Mouse (Mus musculus) MEL (cell line): ENCODE results near the gene Tbxas1. TPM values are rescaled to one million over a fixed set of nuclear protein-coding genes. Genes with fewer than 3 reads are reported as not detected.

Source experiments
- DNase-seq: peaks from one replicate; pipeline ENCODE4 v3.0.0; 2011; ENCODE audit warnings: low read depth, low spot score
- H3K27ac ChIP-seq: 2 replicates; pipeline ENCODE4 v1.5.1; 2012; ENCODE audit warnings: low read depth, mild to moderate bottlenecking, control low read depth, low read length, moderate library complexity; ENCODE audit not compliant: control insufficient read depth
- H3K27me3 ChIP-seq, 2 experiments: fragments of 150-350 bp in 1 of 2; sonication (generic) in 1 of 2; 2 replicates each; pipeline ENCODE4 v1.6.1; 2012; ENCODE audit warnings: low read length in 2 of 2, mild to moderate bottlenecking in 2 of 2, improper control_type of control experiment in 1 of 2, moderate library complexity in 1 of 2; ENCODE audit not compliant: insufficient read depth in 2 of 2, control insufficient read depth in 1 of 2
- H3K36me3 ChIP-seq, 2 experiments: 2 replicates each; pipeline ENCODE4 v1.6.1; 2012 to 2014; ENCODE audit warnings: low read length in 2 of 2, improper control_type of control experiment in 1 of 2, inconsistent platforms in 1 of 2, mild to moderate bottlenecking in 1 of 2; ENCODE audit not compliant: insufficient read depth in 2 of 2, control insufficient read depth in 1 of 2
- H3K4me1 ChIP-seq, 2 experiments: fragments of 150-350 bp in 1 of 2; sonication (generic) in 1 of 2; 2 replicates each; pipeline ENCODE4 v1.6.1; 2012; ENCODE audit warnings: low read length in 2 of 2, improper control_type of control experiment in 1 of 2, mild to moderate bottlenecking in 1 of 2; ENCODE audit not compliant: insufficient read depth in 2 of 2, control insufficient read depth in 1 of 2
- H3K4me3 ChIP-seq, 2 experiments: fragments of 150-350 bp in 1 of 2; sonication (generic) in 1 of 2; 2 replicates each; pipeline ENCODE4 v1.5.1; 2012; ENCODE audit warnings: low read depth in 2 of 2, low read length in 2 of 2, mild to moderate bottlenecking in 2 of 2, moderate library complexity in 2 of 2, control low read depth in 1 of 2, improper control_type of control experiment in 1 of 2; ENCODE audit not compliant: control insufficient read depth in 1 of 2, insufficient read depth in 1 of 2
- H3K79me2 ChIP-seq: 2 replicates; pipeline ENCODE4 v1.6.1; 2012; ENCODE audit warnings: mild to moderate bottlenecking, low read length, moderate library complexity; ENCODE audit not compliant: control insufficient read depth, poor library complexity, insufficient read depth
- H3K9ac ChIP-seq: 2 replicates; pipeline ENCODE4 v1.6.1; 2012; ENCODE audit warnings: low read depth, mild to moderate bottlenecking, control low read depth, low read length, moderate library complexity; ENCODE audit not compliant: control insufficient read depth, poor library complexity, severe bottlenecking
- H3K9me3 ChIP-seq: fragments of 150-350 bp; sonication (generic); replicated peaks from 2 replicates; pipeline ENCODE4 v1.6.1; 2012; ENCODE audit warnings: mild to moderate bottlenecking, low read length, improper control_type of control experiment, moderate library complexity; ENCODE audit not compliant: insufficient read depth
- BHLHE40 ChIP-seq: IDR thresholded peaks from 2 replicates; pipeline ENCODE4 v1.6.1; 2012; ENCODE audit warnings: low read depth, mild to moderate bottlenecking, inconsistent platforms, low read length, improper control_type of control experiment, borderline replicate concordance
- CHD1 ChIP-seq: IDR thresholded peaks from 2 replicates; pipeline ENCODE4 v1.6.1; 2012; ENCODE audit warnings: low read depth, mild to moderate bottlenecking, inconsistent platforms, low read length, improper control_type of control experiment
- CTCF ChIP-seq, 3 experiments: IDR thresholded peaks in 2 of 3; conservative IDR thresholded peaks in 1 of 3; 2 replicates each; pipeline ENCODE4 v1.5.1; 2011 to 2012; ENCODE audit warnings: low read length in 3 of 3, low read depth in 2 of 3, mild to moderate bottlenecking in 2 of 3, improper control_type of control experiment in 1 of 3, inconsistent platforms in 1 of 3, mixed read lengths in 1 of 3, moderate library complexity in 1 of 3; ENCODE audit not compliant: control insufficient read depth in 1 of 3, insufficient read depth in 1 of 3, poor library complexity in 1 of 3, severe bottlenecking in 1 of 3
- E2F4 ChIP-seq: IDR thresholded peaks from 2 replicates; pipeline ENCODE4 v1.6.1; 2011; ENCODE audit warnings: low read depth, low read length, improper control_type of control experiment, borderline replicate concordance
- GATA1 ChIP-seq: IDR thresholded peaks from 2 replicates; pipeline ENCODE4 v1.6.1; 2011; ENCODE audit warnings: low read depth, low read length, improper control_type of control experiment
- JUND ChIP-seq: IDR thresholded peaks from 2 replicates; pipeline ENCODE4 v1.6.1; 2011; ENCODE audit warnings: low read depth, mild to moderate bottlenecking, improper control_type of control experiment, low read length
- MAFK ChIP-seq: IDR thresholded peaks from 2 replicates; pipeline ENCODE4 v1.6.1; 2011; ENCODE audit warnings: low read depth, mild to moderate bottlenecking, low read length, improper control_type of control experiment, borderline replicate concordance
- MEF2A ChIP-seq: IDR thresholded peaks from 2 replicates; pipeline ENCODE4 v1.6.1; 2014; ENCODE audit warnings: low read depth, mild to moderate bottlenecking, inconsistent platforms, low read length, improper control_type of control experiment; ENCODE audit not compliant: poor library complexity, insufficient replicate concordance, severe bottlenecking; ENCODE audit errors: extremely low read depth
- MYC ChIP-seq: IDR thresholded peaks from 2 replicates; pipeline ENCODE4 v1.6.1; 2011; ENCODE audit warnings: low read depth, mild to moderate bottlenecking, low read length, improper control_type of control experiment, moderate library complexity
- POLR2AphosphoS2 ChIP-seq: IDR thresholded peaks from 2 replicates; pipeline ENCODE4 v1.6.1; 2011; ENCODE audit warnings: low read length, improper control_type of control experiment
- SMC3 ChIP-seq: IDR thresholded peaks from 2 replicates; pipeline ENCODE4 v1.6.1; 2011; ENCODE audit warnings: low read depth, low read length, improper control_type of control experiment
- TAL1 ChIP-seq: IDR thresholded peaks from 2 replicates; pipeline ENCODE4 v1.6.1; 2012; ENCODE audit warnings: mild to moderate bottlenecking, inconsistent platforms, low read length, moderate library complexity, mixed read lengths
- TBP ChIP-seq: IDR thresholded peaks from 2 replicates; pipeline ENCODE4 v1.8.0; 2011; ENCODE audit warnings: low read depth, low read length, improper control_type of control experiment
- UBTF ChIP-seq: IDR thresholded peaks from 2 replicates; pipeline ENCODE4 v1.6.1; 2012; ENCODE audit warnings: low read depth, mild to moderate bottlenecking, inconsistent platforms, low read length, improper control_type of control experiment, moderate library complexity, borderline replicate concordance; ENCODE audit not compliant: insufficient read depth
- ZMIZ1 ChIP-seq: IDR thresholded peaks from 2 replicates; pipeline ENCODE4 v1.6.1; 2012; ENCODE audit warnings: low read depth, mild to moderate bottlenecking, inconsistent platforms, low read length, improper control_type of control experiment, moderate library complexity
- polyA plus RNA-seq, 2 experiments: library from polyadenylated mRNA; stranded (reverse) in 1 of 2; unstranded in 1 of 2; fragments of >175 nt in 1 of 2; fragments of >200 nt in 1 of 2; gene quantifications; 2 replicates each; pipeline versions ENCODE4 v1.2.1 to v1.2.4; 2012; ENCODE audit warnings: low replicate concordance in 2 of 2, low read depth in 1 of 2; ENCODE audit not compliant: insufficient read length in 2 of 2, insufficient read depth in 1 of 2, missing spikeins in 1 of 2
- total RNA-seq: library from RNA; depleted of rRNA; stranded (reverse); fragments of 300-350 nt; gene quantifications from 2 replicates; pipeline ENCODE4 v1.2.3, GENCODE M21; 2012

Tbxas1 gene
- total and polyA plus RNA-seq, 3 experiments: 0.54 to 2.7 TPM; not detected in 1

DNA sequence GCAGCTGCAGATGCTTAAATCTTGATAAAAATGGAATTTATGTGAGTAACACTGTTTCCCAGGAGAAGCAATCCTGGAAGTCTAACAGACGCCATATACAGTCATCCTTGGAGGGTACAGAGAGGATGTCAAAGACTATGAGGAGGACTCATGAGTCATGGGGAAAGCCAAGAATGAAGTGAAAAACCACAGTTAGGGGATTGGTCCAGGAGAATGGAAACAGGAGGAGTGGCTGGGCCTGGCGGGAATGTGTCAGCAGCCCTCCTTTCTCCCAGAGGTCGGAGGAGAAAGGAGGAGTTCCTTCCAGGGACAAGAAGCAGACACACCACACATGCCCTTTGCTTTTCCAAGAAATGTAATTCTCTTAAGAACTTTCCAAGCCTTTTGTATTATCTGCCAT lies 45.8 kb upstream of the Tbxas1 start:
- Histone ChIP-seq H3K27ac (no peak overlapping the region), H3K4me1 (peaks cover 43% of the 10 kb centered on the region in 2 experiments), H3K4me3 (no peak overlapping the region), H3K9me3 (no peaks in the 10 kb centered on the region), H3K9ac (no peak overlapping the region), H3K36me3 (peaks cover 0 to 62% of the 10 kb centered on the region in 2 experiments; a peak in 2 of 4 replicates), H3K27me3 (no peaks in the 10 kb centered on the region), H3K79me2 (no peaks in the 10 kb centered on the region)
- TF ChIP-seq TBP (no peak), ZMIZ1 (no peak), GATA1 (no peak), CTCF (IDR thresholded peaks at IDR 0.05 in 2 of 3, conservative IDR thresholded peaks at IDR 0.05 in 1 of 3; ENCODE audit: control insufficient read depth in 1 of 3, insufficient read depth in 1 of 3, low read depth in 2 of 3, low read length in 3 of 3, poor library complexity in 1 of 3, severe bottlenecking in 1 of 3) (no peak), JUND (no peak), MEF2A (no peak)
- no peak for DNase-seq

DNA sequence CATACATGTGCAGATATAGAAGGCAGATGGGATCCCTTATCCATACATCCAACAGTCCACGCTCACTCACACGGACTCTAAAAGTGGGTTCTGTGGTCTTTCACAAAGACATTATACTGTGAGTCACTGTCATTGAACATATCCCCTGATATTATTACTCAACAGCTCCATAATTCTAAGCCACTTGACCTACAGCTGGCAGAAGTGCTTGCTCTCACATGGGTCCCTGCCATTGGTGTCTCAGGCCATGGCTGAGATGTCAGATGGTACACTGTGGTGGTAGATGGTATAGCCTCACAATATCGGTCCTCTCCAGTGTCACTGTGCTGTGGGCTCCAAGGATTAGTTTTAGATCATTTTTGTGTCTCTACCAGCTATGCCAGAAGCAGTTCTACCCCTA lies 41.5 kb upstream of the Tbxas1 start:
- peaks cover 37 to 40% of the 10 kb centered on the region in 2 experiments for H3K4me1 ChIP-seq

DNA sequence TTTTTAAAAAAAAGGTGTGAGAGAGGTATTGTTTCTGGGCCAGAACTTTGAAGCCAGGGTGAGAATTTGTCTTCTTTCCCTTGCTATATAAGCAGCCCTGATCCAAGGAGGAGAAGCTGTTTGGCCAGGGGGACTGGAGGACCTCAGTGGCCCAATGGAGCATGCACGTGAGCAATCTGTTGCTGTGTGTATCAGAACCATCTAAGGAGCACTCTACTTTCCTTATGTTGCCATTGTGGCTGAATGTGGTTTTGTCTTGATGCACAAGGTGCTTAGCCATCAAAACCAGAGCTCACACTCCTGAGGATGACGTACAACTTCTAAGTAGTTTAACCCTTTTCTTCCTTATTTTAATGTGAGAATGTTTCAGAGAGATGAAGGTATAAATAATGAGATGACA lies 40.5 kb upstream of the Tbxas1 start:
- Histone ChIP-seq H3K4me3 (no peak overlapping the region), H3K4me1 (peaks cover 37 to 40% of the 10 kb centered on the region in 2 experiments), H3K36me3 (peaks cover 0 to 55% of the 10 kb centered on the region in 2 experiments; a peak in 2 of 4 replicates), H3K27ac (peak overlapping the region; percentile 31), H3K9ac (no peak overlapping the region), H3K9me3 (no peaks in the 10 kb centered on the region), H3K79me2 (no peaks in the 10 kb centered on the region), H3K27me3 (no peaks in the 10 kb centered on the region)
- TF ChIP-seq E2F4 (no peak), POLR2AphosphoS2 (no peak), BHLHE40 (peak; percentile 80)
- DNase-seq: no peak

More for the DNA sequence above, 41.5 kb upstream of the Tbxas1 start:
- DNase-seq: no peak
- H3K9me3 ChIP-seq: no peaks in the 10 kb centered on the region
- H3K36me3 ChIP-seq: peaks cover 0 to 55% of the 10 kb centered on the region in 2 experiments; a peak in 2 of 4 replicates
- no peak for TF ChIP-seq MYC
- TF ChIP-seq MAFK: no peak
- no peak for TF ChIP-seq CHD1
- no peak for TF ChIP-seq TAL1
- TF ChIP-seq SMC3: no peak
- no peak for TF ChIP-seq UBTF
- peak overlapping the region; percentile 15; the same call in 1 of the 2 replicates for H3K27ac ChIP-seq
- no peak overlapping the region for H3K4me3 ChIP-seq
- H3K27me3 ChIP-seq: no peaks in the 10 kb centered on the region
- H3K9ac ChIP-seq: no peak overlapping the region
- no peaks in the 10 kb centered on the region for H3K79me2 ChIP-seq
